Mouse (Mus musculus) CH12.LX (cell line): ENCODE measurements around the gene Gpm6b.

Experiments used
- MAX ChIP-seq: IDR thresholded peaks from 2 replicates; pipeline ENCODE4 v1.6.1; 2011; ENCODE audit warnings: low read length, improper control_type of control experiment
- MAZ ChIP-seq: IDR thresholded peaks from 2 replicates; pipeline ENCODE4 v1.6.1; 2012; ENCODE audit warnings: low read depth, mild to moderate bottlenecking, inconsistent platforms, low read length, improper control_type of control experiment, moderate library complexity
- POLR2A ChIP-seq: IDR thresholded peaks from 2 replicates; pipeline ENCODE4 v1.6.1; 2011; ENCODE audit warnings: low read depth, mild to moderate bottlenecking, improper control_type of control experiment, low read length
- RAD21 ChIP-seq: IDR thresholded peaks from 2 replicates; pipeline ENCODE4 v1.6.1; 2011; ENCODE audit warnings: low read depth, mild to moderate bottlenecking, low read length, improper control_type of control experiment, moderate library complexity
- TBP ChIP-seq: conservative IDR thresholded peaks from 2 replicates; pipeline ENCODE4 v1.6.1; 2011; ENCODE audit warnings: low read depth, low read length, improper control_type of control experiment

- TF ChIP-seq POLR2A: no peak
- TF ChIP-seq RAD21: no peak
- no peak for TF ChIP-seq MAX
- TF ChIP-seq MAZ: no peak
- no peak for TF ChIP-seq TBP
Observed at GRCm38 (mm10) chrX:166334516-166335136, 95.9 kb downstream of the Gpm6b start.
